Mouse (Mus musculus) ES-Bruce4 (cell line): ENCODE results near the gene Emp1.

Experiments
- CTCF ChIP-seq: IDR thresholded peaks from one replicate; pipeline ENCODE4 v1.8.1; 2011; ENCODE audit warnings: low read depth, low read length
- EP300 ChIP-seq: IDR thresholded peaks from 2 replicates; pipeline ENCODE4 v1.6.1; 2011; ENCODE audit warnings: low read depth, low read length; ENCODE audit not compliant: insufficient read depth
- POLR2A ChIP-seq: IDR thresholded peaks from one replicate; pipeline ENCODE4 v1.8.1; 2011; ENCODE audit warnings: low read length; ENCODE audit not compliant: insufficient read depth

- TF ChIP-seq CTCF (no peak), POLR2A (no peak), EP300 (no peak)
These were observed 267 bp upstream of the Emp1 start for GRCm38 (mm10) chr6:135362098-135362458.
